Mouse (Mus musculus) small intestine, adult 2 months (tissue): Measurements from ENCODE around the gene Dapk2.

Experiments
- CTCF ChIP-seq: fragments of 200-500 bp; IDR thresholded peaks from 2 replicates; pipeline ENCODE4 v1.5.1; 2012; ENCODE audit warnings: low read depth, mild to moderate bottlenecking, control low read depth, inconsistent platforms, low read length, moderate library complexity, mixed read lengths; ENCODE audit not compliant: insufficient replicate concordance, insufficient read length; ENCODE audit errors: extremely low read depth
- POLR2A ChIP-seq: fragments of 200-500 bp; IDR thresholded peaks from 2 replicates; pipeline ENCODE4 v1.6.1; 2012; ENCODE audit warnings: low read depth, mild to moderate bottlenecking, control low read depth, inconsistent platforms, low read length, moderate library complexity

GRCm38 (mm10) chr9:66212088-66212487, 54.1 kb downstream of the Dapk2 start:
- TF ChIP-seq CTCF (no peak), POLR2A (no peak)
